Mouse (Mus musculus): ENCODE measurements around the gene Nedd9. TPM values are rescaled to one million over a fixed set of nuclear protein-coding genes. Genes with fewer than 3 reads are reported as not detected.

Nedd9 gene
- total and polyA plus RNA-seq, 3 experiments = 41.3 to 48.7 (median 42.5) TPM

DNA sequence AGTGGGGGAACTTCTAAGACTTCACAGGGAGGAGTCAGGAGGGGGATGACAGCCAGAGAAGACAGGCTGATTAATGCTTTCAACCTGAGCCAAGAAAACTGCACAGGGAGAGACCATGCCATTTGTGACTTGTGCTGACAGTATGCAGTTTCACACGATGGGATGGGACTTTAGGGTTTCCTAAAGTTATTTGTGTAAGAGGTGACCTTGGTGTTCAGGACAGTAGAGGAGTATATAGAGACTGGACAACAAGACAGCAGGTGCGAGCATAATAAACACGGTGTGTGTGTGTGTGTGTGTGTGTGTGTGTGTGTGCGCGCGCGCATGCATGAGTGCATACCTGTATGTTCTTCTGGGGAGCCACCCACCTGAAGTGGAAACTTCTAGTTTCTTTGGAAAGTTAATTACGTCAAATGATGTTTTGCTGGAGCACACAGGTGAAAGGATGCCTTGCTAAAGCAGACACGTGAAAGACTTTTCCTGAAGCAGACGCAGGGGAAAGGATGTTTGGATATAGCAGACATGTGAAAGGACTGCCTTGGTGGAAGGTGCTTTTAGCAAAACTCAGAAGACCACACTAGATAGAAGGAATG, 29.3 kb downstream of the Nedd9 start:
- Histone ChIP-seq H3K79me2 (replicated peaks; ENCODE audit: control insufficient read depth, extremely low read depth, insufficient read depth, poor library complexity, severe bottlenecking) (peaks cover 2% of the 10 kb centered on the region), H3K36me3 (replicated peaks in 1 of 2; ENCODE audit: control insufficient read depth in 1 of 2, insufficient read depth in 1 of 2, low read length in 1 of 2) (peaks cover 28 to 84% of the 10 kb centered on the region in 2 experiments), H3K9ac (ENCODE audit: insufficient read depth, low read depth) (no peak overlapping the region), H3K4me1 (ENCODE audit: control insufficient read depth in 1 of 2, insufficient read depth in 2 of 2) (peaks cover 16 to 79% of the 10 kb centered on the region in 2 experiments), H3K27ac (ENCODE audit: insufficient read depth, low read depth) (no peak overlapping the region), H3K9me3 (replicated peaks; ENCODE audit: low read length) (no peaks in the 10 kb centered on the region), H3K27me3 (replicated peaks) (no peaks in the 10 kb centered on the region), H3K4me2 (ENCODE audit: insufficient read depth, low read depth, poor library complexity, severe bottlenecking) (no peak overlapping the region), H3K4me3 (replicated peaks in 1 of 3; ENCODE audit: low read depth in 2 of 3, low read length in 2 of 3, poor library complexity in 1 of 3) (no peak overlapping the region)
- TF ChIP-seq CHD1 (IDR thresholded peaks at IDR 0.05; ENCODE audit: low read depth, low read length) = no peak
- dilution Hi-C loops (cut with MboI; ENCODE audit: extremely low pct_ligation_motif_present, extremely low pct_unique_long_range_greater_than_20kb, low sequenced_read_pairs) (no loop called here), in situ Hi-C loops (cut with MboI; ENCODE audit: low pct_ligation_motif_present, low pct_unique_long_range_greater_than_20kb, low sequenced_read_pairs) (loop anchor here (10.0 kb wide), 1 partner anchor 153 kb away; no protein-coding TSS in a partner anchor)
- no peak for DNase-seq (ENCODE audit: extremely low read depth)

DNA sequence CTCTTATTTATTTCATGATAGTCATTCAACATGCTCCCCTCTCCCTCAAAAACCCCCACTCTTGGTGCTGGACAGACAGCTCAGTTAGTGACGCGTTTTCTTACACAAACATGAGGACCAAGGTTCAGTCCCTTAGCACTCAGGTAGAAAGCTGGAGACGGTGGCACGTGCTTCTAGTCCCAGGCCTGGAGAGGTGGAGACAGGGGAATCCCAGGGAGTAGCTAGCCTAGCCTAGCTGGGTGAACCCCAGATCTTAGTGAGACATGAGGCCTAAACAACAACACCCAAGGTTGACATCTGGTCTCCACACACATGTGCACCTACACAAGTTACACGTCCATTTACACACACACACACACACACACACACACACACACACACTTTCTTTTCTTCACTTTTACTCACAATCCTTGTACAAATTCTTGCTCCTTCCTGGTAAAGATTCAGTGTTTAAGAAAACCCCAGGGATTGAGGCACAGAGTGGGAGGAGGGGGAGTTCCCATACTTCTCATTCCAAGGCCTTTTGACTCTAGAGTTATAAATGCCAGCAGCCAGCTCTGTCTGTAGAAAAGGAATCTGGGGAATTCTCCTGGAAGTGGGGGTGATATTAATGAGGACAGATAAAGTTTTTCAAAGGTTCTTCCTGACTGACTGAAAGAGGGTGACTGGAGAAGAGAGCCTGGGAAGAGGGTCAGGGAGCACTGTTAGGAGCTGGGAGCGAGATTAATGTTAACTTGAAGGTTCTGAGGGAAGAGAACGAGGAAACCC, 29.9 kb downstream of the Nedd9 start:
- Histone ChIP-seq H3K4me3 (replicated peaks in 1 of 3; ENCODE audit: low read depth in 2 of 3, low read length in 2 of 3, poor library complexity in 1 of 3) (no peak overlapping the region), H3K79me2 (replicated peaks; ENCODE audit: control insufficient read depth, extremely low read depth, insufficient read depth, poor library complexity, severe bottlenecking) (peaks cover 2% of the 10 kb centered on the region), H3K36me3 (replicated peaks in 1 of 2; ENCODE audit: control insufficient read depth in 1 of 2, insufficient read depth in 1 of 2, low read length in 1 of 2) (peaks cover 28 to 78% of the 10 kb centered on the region in 2 experiments), H3K4me2 (ENCODE audit: insufficient read depth, low read depth, poor library complexity, severe bottlenecking) (no peak overlapping the region), H3K27ac (ENCODE audit: insufficient read depth, low read depth) (no peak overlapping the region), H3K9ac (ENCODE audit: insufficient read depth, low read depth) (no peak overlapping the region), H3K4me1 (ENCODE audit: control insufficient read depth in 1 of 2, insufficient read depth in 2 of 2) (peaks cover 16 to 86% of the 10 kb centered on the region in 2 experiments), H3K9me3 (replicated peaks; ENCODE audit: low read length) (no peaks in the 10 kb centered on the region), H3K27me3 (replicated peaks) (no peaks in the 10 kb centered on the region)
- dilution Hi-C loops (cut with MboI; ENCODE audit: extremely low pct_ligation_motif_present, extremely low pct_unique_long_range_greater_than_20kb, low sequenced_read_pairs) = no loop called here
- no peak for DNase-seq (ENCODE audit: extremely low read depth)
- in situ Hi-C loops (cut with MboI; ENCODE audit: low pct_ligation_motif_present, low pct_unique_long_range_greater_than_20kb, low sequenced_read_pairs) = loop anchor here (10.0 kb wide), 1 partner anchor 152 kb away; no protein-coding TSS in a partner anchor
- TF ChIP-seq ZKSCAN1 (IDR thresholded peaks at IDR 0.05; ENCODE audit: borderline replicate concordance, low read depth, low read length) (no peak), UBTF (IDR thresholded peaks at IDR 0.05; ENCODE audit: low read depth, low read length) (no peak), TCF12 (IDR thresholded peaks at IDR 0.05; ENCODE audit: low read depth, low read length) (no peak), NELFE (IDR thresholded peaks at IDR 0.05; ENCODE audit: low read depth, low read length) (no peak), E2F4 (IDR thresholded peaks at IDR 0.05; ENCODE audit: insufficient replicate concordance, low read depth, low read length) (no peak), MAX (IDR thresholded peaks at IDR 0.05; ENCODE audit: low read length) (no peak), USF2 (conservative IDR thresholded peaks at IDR 0.05; ENCODE audit: low read depth, low read length) (no peak), JUND (conservative IDR thresholded peaks at IDR 0.05; ENCODE audit: low read depth, low read length) (no peak)

DNA sequence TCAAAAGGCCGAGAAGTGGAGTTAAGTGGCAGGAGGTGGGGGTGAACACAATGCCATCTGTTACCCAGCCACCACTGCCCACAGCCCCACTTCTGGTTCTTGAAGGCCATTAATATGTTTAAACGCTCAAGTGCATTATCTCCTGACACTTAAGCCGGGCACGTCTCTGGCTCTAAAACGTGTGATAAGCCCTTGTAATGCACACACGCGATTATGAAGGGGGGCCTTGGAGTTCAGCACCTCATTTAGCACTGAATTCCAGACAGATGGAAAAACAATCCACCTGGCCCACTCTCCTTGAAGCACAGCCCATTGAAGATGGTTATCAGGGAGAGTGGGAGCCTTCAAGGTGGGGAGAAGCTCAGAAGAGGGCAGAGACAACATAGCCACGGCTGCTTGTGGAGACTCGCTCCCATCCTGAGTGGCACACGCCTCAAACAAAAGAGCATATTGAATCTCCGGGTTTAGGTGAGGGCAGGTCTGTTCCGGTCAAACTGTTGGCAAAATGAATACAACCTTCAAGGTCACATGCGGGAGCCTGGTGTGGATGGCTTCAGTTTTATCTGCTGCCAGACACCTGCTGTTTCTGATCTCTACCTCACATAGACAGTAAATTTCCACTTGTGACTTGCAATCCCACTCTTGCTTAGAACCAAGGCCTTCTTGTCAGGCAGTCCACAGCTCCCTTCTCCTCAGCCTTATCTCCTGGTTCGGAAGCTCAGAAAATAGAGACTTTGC, 30.7 kb downstream of the Nedd9 start:
- Histone ChIP-seq H3K4me2 (ENCODE audit: insufficient read depth, low read depth, poor library complexity, severe bottlenecking) (no peak overlapping the region), H3K4me3 (replicated peaks in 1 of 3; ENCODE audit: low read depth in 2 of 3, low read length in 2 of 3, poor library complexity in 1 of 3) (no peak overlapping the region), H3K9me3 (replicated peaks; ENCODE audit: low read length) (no peaks in the 10 kb centered on the region), H3K27me3 (replicated peaks) (no peaks in the 10 kb centered on the region), H3K36me3 (replicated peaks in 1 of 2; ENCODE audit: control insufficient read depth in 1 of 2, insufficient read depth in 1 of 2, low read length in 1 of 2) (peaks cover 28 to 79% of the 10 kb centered on the region in 2 experiments), H3K4me1 (ENCODE audit: control insufficient read depth in 1 of 2, insufficient read depth in 2 of 2) (peaks cover 23 to 89% of the 10 kb centered on the region in 2 experiments), H3K9ac (ENCODE audit: insufficient read depth, low read depth) (no peak overlapping the region), H3K27ac (ENCODE audit: insufficient read depth, low read depth) (no peak overlapping the region), H3K79me2 (replicated peaks; ENCODE audit: control insufficient read depth, extremely low read depth, insufficient read depth, poor library complexity, severe bottlenecking) (peaks cover 2% of the 10 kb centered on the region)
- dilution Hi-C loops (cut with MboI; ENCODE audit: extremely low pct_ligation_motif_present, extremely low pct_unique_long_range_greater_than_20kb, low sequenced_read_pairs) = no loop called here
- in situ Hi-C loops (cut with MboI; ENCODE audit: low pct_ligation_motif_present, low pct_unique_long_range_greater_than_20kb, low sequenced_read_pairs) = loop anchor here (10.0 kb wide), 1 partner anchor 152 kb away; no protein-coding TSS in a partner anchor
- no peak for DNase-seq (ENCODE audit: extremely low read depth)
- no peak for TF ChIP-seq ZMIZ1 (IDR thresholded peaks at IDR 0.05; ENCODE audit: low read depth, low read length)
- TF ChIP-seq JUND (conservative IDR thresholded peaks at IDR 0.05; ENCODE audit: low read depth, low read length) = no peak
- no peak for TF ChIP-seq GABPA (IDR thresholded peaks at IDR 0.05; ENCODE audit: insufficient replicate concordance, low read depth, low read length)
- no peak for TF ChIP-seq RCOR1 (conservative IDR thresholded peaks at IDR 0.05; ENCODE audit: low read depth, low read length)
- no peak for TF ChIP-seq MAFK (IDR thresholded peaks at IDR 0.05; ENCODE audit: insufficient replicate concordance, low read length)
- no peak for TF ChIP-seq NRF1 (IDR thresholded peaks at IDR 0.05; ENCODE audit: low read depth, low read length)
- TF ChIP-seq POLR2AphosphoS2 (IDR thresholded peaks at IDR 0.05; ENCODE audit: low read depth, low read length) = no peak
- no peak for TF ChIP-seq SMC3 (IDR thresholded peaks at IDR 0.05; ENCODE audit: low read depth, low read length)
- TF ChIP-seq ETS1 (conservative IDR thresholded peaks at IDR 0.05; ENCODE audit: low read depth, low read length) = no peak
- TF ChIP-seq MYC (IDR thresholded peaks at IDR 0.05; ENCODE audit: low read depth, low read length) = no peak
- TF ChIP-seq ZKSCAN1 (IDR thresholded peaks at IDR 0.05; ENCODE audit: borderline replicate concordance, low read depth, low read length) = no peak
- TF ChIP-seq TBP (conservative IDR thresholded peaks at IDR 0.05; ENCODE audit: low read depth, low read length) = no peak
- TF ChIP-seq ZC3H11A (IDR thresholded peaks at IDR 0.05; ENCODE audit: low read depth, low read length) = no peak
- TF ChIP-seq HCFC1 (IDR thresholded peaks at IDR 0.05; ENCODE audit: low read depth, low read length) = no peak
